Mouse (Mus musculus): ENCODE measurements at regions not wholly inside any gene's neighbourhood (a gene's known extent, or its start where the extent isn't known, plus 50 kb on each side); places are given as distances from the start of the nearest gene placed in this dataset.

DNA sequence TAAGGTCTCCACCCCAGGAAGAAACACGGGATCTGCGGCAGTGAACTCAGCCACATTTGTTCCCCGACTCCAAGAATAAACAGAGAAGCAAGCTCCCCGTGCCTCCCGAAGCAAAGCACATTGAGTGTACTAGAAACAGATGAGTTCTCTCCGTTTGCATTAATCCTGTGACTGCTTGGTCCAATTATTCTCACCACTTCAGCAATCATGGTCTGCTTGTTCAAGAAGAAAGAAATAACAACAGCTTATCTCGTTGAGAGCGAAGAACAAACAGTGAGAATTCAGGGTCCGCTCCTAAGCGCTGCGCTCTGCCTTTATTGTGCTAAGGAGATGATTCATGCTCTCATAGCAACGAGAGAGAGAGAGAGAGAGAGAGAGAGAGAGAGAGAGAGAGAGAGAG, 393.6 kb upstream of the Dynlrb2 start:
- TF ChIP-seq POLR2A (IDR thresholded peaks at IDR 0.05; ENCODE audit: extremely low read depth, insufficient read depth, low read length) (no peak), CTCF (IDR thresholded peaks at IDR 0.05; ENCODE audit: low read depth, low read length) (no peak)

Data from liver, adult 2 months (tissue).